Mouse (Mus musculus): ENCODE measurements around the gene Adgrg6.

The Adgrg6 gene

DNA sequence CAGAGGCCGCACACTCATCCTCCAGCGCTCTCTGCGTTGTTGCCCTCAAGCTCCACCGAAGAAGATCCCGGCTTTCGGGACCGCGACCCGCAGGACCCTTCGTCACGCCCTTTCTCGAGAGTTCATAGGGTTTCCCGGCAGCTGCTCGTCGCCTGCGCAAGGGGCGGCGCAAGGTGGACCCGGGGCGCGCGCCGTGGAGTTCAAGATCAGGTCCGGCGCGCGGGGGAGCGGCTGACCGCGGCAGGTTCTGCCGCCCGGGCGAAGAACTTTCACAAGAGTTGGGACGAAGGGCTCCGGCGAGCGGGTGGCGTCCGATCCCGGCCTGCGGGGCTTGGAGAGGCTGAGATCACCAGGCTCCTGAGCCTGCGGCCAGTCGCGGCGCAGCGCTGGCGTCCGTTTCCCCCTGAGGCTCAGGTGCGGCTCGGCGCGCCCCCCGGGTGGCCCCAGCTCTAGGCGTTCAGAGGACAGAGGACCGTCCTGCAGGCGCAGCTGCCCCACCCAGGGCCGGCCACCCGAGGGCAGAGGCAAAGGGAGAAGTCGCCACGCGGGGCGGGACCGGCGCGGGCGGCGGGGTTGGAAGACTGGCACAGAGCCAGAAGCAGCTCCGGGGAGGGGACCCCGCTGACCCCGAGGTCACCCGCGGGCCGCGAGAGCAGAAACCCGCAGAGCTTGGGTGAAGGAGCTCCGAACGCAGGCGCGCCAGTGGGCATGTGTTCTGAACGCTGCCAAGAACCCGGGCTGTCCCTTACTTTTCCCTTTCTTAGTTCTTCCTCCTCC is at the start of gene Adgrg6:
Adgrg6 (minus strand) TSS at position 719 of the 777 bp plus-strand sequence.
- peak; percentile 68 for DNase-seq (ENCODE audit: low read depth, low spot score)

DNA sequence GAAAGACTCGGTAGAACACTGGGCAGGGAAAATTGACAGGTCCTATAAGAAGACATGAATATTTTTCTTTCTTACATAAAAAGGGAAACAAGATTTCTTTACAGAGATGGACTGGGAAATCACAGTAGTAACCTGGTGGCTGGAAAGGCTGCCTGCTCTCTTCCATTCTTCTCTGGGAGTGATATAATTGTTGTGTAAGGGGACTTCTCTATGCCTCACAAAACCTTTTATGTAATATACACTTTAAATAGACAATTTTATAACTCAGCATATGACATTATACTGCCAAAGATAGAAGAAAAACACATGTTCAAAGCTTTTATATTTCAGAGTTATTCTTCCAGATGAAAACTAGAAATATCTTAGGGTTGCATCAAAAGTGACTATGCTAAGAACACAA is 46.8 kb upstream of the Adgrg6 start:
- no peak for DNase-seq (ENCODE audit: low read depth, low spot score)

DNA sequence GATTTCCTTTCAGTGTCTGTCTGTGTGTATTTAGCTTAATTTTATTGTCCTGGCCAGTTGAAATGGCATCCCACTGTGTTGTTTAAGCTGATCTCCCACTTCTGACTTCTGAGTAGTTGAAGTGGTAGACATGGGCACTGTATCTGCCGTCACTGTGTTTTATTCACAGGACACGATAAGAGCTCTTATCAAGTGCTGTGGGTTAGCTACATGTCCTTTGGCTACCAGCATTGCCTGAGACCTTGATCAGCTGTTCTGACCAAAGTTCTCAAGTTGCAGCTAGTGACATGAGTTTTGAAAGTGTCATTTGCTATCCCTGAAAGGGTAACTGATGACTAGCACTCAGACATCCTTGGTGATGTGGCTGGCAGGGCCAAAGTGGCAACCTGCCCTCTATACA is 45.4 kb upstream of the Adgrg6 start:
- no peak for DNase-seq (ENCODE audit: low read depth, low spot score)

DNA sequence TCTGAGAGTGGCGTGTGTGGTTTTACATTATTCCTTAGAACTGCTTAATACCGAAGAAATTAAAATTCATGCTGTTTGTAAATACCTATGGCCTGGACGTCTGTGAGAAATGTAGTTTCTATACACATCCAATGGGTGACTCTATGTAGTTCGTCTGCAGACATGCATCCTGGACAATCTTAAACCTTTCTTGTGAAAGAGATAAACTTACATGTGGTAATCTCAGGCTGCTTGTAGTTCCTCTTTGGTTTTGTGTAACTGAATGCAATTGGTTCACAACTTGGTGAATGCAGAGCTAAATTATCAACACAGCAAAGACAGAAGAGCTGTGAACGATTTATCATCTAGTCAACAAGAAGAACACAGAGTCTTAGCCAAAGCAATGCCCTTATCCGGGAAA is 44.2 kb upstream of the Adgrg6 start:
- DNase-seq (ENCODE audit: low read depth, low spot score): no peak

DNA sequence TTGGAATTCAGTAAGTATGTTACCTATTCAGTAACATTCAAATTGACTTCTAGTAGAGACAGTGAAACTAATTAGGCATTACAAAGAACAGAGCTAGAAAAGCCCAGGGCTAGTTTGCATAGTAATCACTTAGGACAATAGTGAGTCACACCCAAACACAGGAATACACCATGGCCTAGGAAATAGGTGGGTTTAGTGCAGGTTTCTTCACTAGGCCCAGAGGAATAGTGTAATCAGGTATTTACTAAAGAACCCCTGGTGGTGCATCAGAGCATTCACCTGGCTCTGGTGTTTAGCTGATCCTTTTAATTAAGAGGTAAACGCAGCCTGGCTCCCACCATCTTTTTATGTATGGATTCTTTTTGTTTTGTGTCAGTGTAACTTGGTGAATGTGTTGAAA is 38.0 kb upstream of the Adgrg6 start:
- peak; percentile 97 for DNase-seq (ENCODE audit: low read depth, low spot score)

DNA sequence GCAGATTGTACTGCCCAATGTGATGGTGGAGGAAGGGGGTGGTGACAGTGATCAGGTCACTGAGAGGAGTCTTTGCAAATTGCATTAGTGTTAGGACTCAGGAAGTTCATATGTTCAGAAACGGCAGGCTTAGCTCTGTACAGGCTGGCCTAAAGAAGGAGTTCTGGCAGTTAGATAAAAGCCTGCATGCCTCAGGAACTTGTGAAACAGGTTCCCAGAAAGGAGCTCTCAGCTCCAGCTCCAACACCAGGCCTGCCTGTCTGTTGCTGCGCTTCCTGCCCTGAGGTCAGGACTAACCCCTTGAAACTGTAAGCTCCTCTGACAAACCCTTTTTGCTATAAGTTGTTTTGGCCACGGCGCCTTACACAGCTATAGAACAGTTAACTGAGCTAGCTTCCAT is 28.8 kb upstream of the Adgrg6 start:
- DNase-seq (ENCODE audit: low read depth, low spot score): peak; percentile 51

DNA sequence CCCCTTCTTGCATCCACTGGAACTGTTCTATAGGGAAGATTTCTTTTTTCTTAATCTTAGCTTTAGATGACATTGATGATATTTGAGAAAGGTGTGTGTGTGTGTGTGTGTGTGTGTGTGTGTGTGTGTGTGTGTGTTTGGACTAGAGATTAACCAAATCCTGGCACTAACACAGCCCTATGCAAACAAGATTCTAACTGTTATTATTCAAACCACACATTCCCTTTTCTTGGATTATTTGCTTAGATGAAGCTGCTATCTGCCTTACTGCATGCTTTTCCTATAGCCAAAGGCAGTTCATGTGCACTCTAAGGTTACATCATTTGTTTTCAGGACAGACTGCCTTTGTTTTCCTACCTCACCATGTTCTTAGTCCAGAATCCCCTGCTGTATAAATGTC is 25.7 kb upstream of the Adgrg6 start:
- no peak for DNase-seq (ENCODE audit: low read depth, low spot score)

DNA sequence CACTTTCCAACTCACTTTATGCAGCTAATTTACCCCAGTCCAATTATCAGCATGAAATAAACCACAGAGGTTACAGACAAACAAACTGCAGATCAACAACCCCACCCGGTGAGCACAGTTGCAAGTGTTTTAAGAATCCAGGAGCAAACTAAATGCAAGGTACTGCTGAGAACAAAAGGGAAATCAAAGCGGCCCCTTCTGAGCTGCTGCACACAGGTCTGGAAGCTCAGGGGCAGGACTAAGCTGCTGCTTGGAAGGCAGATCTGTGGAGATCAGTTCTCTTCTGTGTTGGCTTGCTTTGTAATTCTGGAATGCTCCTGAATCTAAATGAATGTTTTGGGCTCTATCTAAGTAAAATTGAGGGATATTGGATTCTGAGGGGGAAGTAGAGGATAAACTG is 25.2 kb upstream of the Adgrg6 start:
- peak; percentile 84 for DNase-seq (ENCODE audit: low read depth, low spot score)

DNA sequence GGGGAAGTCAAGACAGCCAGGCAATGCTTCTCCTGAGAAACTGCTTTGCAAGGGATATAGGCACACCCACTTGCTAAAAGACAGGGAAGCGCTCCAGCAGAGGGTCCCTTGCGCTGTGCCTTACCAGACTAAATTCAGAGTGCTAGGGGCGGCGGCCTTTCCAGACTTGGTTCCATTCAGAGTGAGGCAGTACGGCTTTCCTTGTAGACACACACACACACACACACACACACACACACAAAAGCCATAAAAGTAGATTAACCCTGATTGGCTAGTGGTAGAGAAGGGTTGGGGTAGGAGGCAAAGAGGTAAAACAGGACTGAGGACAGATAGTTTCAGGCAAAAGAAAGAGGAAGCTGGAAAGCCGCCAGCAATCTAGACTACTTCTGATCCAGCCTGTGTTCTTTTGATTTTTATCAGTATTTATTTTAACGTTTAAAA is 672 bp upstream of the Adgrg6 start:
- DNase-seq (ENCODE audit: low read depth, low spot score): peak; percentile 70

DNA sequence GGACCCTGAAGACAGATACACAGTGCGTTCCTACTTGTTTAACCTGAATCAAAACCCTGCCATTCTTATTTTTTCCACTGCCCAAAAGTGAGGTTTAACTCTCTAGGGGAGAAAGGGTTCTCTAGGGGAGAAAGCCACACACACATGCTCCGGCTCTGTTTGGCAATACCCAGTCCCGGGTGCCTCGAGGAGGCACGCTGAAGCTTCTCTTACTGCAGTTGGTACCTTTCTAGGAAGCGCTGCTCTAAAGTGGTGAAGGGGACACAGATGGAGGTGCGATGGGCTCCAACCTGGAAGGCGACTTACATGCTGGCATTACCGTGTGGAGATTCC is 885 bp downstream of the Adgrg6 start:
- DNase-seq (ENCODE audit: low read depth, low spot score): no peak

DNA sequence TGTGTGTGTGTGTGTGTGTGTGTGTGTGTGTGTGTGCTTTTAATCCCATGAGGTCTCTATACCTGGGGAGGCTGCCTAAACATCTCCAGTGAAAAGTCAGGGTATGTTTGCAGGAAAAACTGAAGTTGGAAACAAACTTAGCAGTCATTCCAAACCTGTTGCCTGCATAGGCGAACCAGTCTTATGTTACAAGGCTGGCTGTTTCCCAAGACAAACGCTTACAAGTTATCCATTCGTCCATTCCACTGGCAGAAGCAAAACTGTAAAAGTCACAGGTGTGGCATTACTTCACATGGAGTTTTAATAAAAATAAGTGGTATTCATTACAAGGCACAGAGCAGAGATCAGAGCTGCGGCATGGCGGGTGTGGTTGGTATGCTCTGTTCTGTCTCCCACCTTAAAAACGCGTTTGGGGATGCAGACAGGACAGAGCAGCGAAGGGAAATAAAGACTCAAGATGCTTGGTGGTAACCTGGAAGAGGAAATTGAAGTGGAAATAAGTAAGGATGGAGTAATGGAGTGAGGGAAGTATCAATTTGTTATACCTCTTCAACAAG is 1.9 kb downstream of the Adgrg6 start:
- no peak for DNase-seq (ENCODE audit: low read depth, low spot score)

DNA sequence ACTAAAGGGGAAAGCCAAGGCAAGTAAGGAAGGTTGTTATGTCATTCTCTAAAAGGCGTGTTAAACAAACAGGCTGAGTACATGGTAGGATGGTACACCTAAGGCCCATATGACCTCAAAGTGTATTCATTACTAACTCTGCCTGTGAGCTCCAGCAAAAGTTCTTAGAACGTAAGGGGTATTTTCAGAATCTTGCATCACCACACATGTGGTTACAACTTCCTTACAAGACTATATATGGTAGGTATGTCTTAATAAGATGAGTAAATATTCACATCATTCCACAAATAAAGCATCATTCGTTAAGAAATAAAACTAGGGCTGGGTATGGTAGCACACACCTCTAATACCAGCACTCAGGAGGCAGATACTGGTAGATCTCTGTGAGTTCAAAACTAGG is 8.4 kb downstream of the Adgrg6 start:
- DNase-seq (ENCODE audit: low read depth, low spot score): no peak

DNA sequence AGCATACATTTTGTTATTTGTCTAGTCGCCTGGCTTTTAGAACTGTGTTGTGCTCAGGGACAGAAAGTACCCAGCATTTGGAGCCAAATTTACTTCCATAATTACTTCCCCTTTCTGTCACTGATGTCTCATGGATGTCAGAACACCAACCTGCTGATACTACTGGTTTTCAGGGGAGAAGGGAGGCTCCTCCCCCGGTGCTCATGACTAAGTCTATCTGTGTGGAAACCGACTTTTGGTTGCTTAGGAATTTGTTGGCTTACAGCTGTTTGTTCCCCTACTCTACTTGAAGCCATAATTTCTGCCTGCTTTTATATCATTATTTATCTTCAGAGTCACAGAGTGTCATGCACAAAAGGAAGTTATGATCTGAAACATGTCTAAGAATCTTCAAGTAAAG is 14.4 kb downstream of the Adgrg6 start:
- DNase-seq (ENCODE audit: low read depth, low spot score): no peak

DNA sequence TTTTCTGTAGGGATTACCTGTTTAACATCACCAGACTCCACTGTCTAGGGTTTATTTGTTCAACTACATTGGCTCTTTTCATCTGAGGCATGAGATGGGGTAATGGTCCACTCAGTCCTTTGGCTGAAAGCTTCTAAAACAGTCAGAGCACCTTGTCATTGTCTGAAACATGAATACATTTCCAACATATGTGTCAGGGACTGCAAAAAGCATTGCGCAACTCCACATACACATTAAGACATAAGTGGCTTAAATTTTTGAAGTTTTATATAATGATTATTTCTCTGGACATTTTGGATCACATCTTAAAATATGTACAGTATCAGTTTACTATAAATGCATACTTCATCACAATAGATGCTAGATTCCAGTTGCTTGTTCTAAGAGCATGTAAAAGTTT is 14.8 kb downstream of the Adgrg6 start:
- DNase-seq (ENCODE audit: low read depth, low spot score): no peak

DNA sequence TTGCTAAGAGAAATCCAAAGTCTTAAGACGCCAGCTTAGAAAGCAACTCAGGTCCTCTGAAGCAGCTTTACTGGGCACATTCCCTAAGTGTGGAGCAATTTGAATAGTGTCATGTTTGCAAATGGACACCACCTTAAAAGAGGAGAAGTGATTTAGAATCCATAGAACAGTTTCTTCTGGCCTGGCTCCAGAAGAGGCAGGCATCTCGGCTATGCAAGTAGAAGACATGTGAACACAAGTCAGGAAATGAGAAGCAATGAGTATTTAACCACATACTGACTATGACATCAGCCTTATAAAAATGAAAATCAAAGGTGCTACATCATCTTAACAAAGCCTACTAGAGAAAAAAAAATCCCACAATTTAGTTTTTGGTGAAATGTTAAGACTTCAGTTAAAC is 17.7 kb downstream of the Adgrg6 start:
- no peak for DNase-seq (ENCODE audit: low read depth, low spot score)

DNA sequence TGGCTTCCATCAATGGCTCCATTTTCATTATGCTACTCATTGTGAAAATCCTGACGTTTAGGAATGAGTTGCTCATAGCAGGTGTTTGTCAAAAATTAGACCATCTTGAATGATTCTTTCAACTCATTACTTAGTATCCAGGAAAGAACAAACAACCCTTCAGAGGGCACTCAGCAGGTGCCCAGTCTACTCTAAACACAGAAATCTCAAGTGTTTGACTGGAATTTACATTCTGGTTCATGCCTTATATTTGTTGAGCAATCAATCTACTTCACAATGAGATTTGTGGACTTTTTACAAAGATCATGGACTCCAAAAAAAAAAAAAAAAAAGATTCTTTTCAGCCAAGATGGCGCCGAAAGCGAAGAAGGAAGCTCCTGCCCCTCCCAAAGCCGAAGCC is 22.7 kb downstream of the Adgrg6 start:
- no peak for DNase-seq (ENCODE audit: low read depth, low spot score)

DNA sequence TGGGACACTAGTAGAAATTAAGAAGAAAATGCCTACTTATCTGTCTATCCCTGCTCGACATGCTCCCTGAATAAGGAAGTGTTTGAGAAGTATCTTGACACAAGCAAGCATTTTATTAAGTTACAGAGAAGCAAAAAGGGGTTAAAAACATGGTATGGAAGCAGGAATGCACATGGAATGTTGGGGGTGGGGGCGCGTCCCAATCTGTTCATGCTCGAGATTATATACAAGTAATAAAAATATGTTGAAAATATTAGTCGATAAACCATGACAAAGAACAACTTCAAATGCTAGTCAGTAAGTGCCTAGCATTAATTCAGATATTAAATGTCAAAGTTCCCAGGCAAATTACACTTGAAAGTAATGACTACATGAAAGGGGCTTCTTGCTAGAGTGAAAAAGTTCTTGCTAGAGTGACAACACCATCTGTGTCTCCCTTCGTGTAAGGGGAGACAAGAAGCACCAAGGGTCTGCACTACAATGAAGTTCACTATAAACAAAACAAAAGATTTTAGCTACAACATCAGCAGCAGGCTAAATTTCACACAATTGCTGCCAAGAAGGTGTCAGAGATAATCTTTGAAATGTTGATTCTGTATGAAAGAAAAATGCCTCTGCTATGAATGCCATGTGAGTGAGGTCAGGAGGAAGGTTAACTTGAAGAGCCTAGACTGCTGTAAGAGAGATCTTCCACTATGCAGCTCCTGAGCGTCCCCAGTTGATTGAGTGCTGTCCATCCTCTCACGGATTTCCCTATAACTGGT is 24.4 kb downstream of the Adgrg6 start:
- DNase-seq (ENCODE audit: low read depth, low spot score): no peak

DNA sequence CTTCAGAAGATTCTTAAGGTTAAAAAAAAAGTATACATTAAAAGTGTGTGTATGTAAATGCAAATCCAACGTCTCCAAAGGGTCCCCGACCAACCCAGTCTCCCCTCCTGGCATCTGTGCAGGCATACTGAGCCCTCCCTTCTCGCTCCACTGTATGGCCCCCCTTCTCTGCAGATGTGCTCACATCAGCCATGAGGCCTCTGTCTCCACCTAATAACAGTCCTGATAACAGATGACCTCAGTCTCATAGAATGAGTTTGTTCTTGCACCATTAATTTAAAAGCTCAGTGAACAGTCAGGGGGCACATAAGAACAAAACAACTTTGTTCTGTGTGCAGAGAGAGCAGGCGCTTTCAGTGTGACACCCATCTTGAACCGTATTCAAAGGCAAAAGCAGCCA is 27.6 kb downstream of the Adgrg6 start:
- DNase-seq (ENCODE audit: low read depth, low spot score): no peak

DNA sequence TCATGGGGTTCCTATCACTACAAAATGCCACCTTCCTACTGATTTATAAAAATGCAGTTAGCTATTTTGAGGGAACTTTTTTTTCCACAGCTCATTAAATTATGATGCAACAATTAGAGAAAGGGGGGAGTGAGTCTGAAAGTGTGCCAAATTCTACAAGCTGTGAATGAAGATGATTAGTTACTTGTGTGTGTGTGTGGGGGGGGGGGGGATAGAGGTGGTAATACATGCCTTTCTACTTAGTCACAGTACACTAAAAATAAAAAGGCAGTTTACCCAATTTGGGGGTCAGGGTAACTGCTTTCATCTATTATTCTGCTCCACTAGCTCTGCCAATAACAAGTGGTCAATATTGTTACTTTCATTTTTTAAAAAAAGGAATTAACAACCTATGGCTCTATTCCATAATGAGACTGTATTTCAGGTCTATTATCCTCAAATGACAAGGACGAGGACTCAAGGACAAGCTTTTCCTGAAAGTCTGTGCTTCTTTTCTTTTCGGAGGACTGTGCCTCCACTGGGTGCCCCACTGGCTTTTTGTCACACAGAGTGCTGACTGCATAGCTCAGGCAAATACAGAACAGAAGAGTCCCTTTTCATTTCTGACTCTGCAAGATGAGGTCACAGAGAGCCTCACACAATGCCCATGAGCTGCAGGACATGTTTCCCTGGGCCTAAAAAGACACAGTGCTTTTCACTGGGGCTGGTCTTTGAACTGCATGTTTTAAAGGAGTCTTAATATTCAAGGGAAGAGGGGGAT is 33.4 kb downstream of the Adgrg6 start:
- no peak for DNase-seq (ENCODE audit: low read depth, low spot score)

DNA sequence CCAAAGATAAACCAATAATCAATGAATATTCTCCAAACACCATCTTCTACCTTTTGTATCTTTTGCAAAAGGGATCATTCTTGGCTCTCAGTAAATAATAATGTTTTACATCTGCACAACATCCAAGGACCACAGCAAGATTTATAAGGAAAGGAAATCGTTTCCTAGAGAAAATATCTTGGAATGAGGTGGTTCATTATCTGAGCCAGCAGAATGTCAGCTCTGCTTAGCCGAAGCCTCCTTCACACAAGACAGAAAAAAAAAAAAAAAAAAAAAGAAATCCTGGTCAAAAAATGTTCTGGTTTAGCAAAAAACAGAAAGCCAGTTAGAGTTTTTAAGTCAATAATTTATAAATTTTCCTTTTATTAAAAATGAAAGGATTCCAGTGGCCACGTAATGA is 34.3 kb downstream of the Adgrg6 start:
- no peak for DNase-seq (ENCODE audit: low read depth, low spot score)

DNA sequence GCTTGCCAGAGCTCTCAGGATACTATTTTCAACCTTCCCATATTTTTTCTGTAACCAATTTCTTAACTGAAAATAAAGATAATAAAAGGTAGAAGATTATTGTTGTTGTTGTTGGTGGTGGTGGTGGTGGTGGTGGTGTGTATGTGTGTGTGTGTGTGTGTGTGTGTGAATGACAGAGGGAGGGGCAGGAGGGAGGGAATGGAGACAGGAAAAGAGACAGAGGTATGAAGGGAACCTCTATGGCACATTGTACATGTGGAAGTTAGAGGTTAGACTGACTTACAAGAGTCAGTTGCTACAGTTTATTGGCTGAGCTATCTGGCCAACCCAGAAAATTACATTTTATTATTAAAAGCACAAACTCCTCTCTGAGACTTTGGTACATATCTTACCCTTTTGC is 49.8 kb downstream of the Adgrg6 start:
- DNase-seq (ENCODE audit: low read depth, low spot score): no peak

DNA sequence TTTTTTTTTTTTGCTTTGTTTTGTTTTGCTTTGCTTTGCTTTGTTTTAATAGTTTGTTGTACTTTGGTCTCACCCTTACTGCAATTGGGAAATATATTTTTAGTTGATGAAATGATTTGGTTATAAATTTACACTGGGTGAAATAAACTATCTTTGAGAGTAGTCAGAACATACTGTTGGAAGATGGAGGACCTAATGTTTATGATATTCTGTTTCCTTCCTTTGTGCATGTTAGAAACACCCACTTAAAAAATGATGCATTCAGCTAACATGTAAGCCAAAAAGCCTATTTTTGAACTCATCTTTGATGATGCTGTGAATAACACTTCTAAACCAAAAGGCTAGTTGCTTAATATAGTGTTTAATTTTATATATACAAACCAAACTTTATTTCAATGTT is 50.3 kb downstream of the Adgrg6 start:
- DNase-seq (ENCODE audit: low read depth, low spot score): no peak
